ENCODE assay signal across 9 mouse cellular contexts in genomic region chr1:89643445-89644100, GRCm38 (mm10).
DNase-seq lines count a peak whose midpoint lies in the region; ATAC-seq and TF ChIP-seq lines count a peak whose summit lies in the region.
"Had no signal": no experiment of that assay in that cellular context is flagged by ENCODE, and none has a peak within 500 bp of the region (broad histone marks: within the 10 kb centered on the region; RNA-seq: fewer than 3 reads in every experiment).

No protein-coding gene starts in this region.

- H3K9ac ChIP-seq in heart, embryonic 15.5 days, result no peak overlapping the region
- H3K9ac ChIP-seq in stomach, postnatal 0 days (ENCODE audit: low read length), result no peak overlapping the region
- H3K9ac ChIP-seq: hindbrain, embryonic 15.5 days had no signal

- peak; percentile 73 for TF ChIP-seq CTCF in stomach, postnatal 0 days (IDR thresholded peaks at IDR 0.05; ENCODE audit: low read depth)

- no peaks in the 10 kb centered on the region for H3K27me3 ChIP-seq in heart, embryonic 15.5 days
- no peaks in the 10 kb centered on the region for H3K27me3 ChIP-seq in stomach, postnatal 0 days (ENCODE audit: control insufficient read depth, insufficient read depth, low read length)
- H3K27me3 ChIP-seq: hindbrain, embryonic 15.5 days had no signal

- peak; percentile 59 for DNase-seq in cerebellum, adult 8-10 months
- DNase-seq in cerebellum, adult 11 months, result no peak
- peak; percentile 69 for DNase-seq in 3T3-L1 (ENCODE audit: low read depth, low spot score)
- peak; percentile 27 for DNase-seq in c-Kit-negative CD71-positive TER-119-positive erythroid progenitor cells, embryonic 14.5 days (ENCODE audit: low read depth, low spot score)
- peak; percentile 56 to 71 for DNase-seq in layer of hippocampus, postnatal 10 days (ENCODE audit: low spot score in 2 of 2)
- DNase-seq in stomach, postnatal 0 days (ENCODE audit: low spot score), result peak; percentile 53

- H3K36me3 ChIP-seq in heart, embryonic 15.5 days, result no peaks in the 10 kb centered on the region
- H3K36me3 ChIP-seq in stomach, postnatal 0 days (ENCODE audit: control insufficient read depth, insufficient read depth, low read length), result no peaks in the 10 kb centered on the region; the same call in 1 of the 2 replicates
- H3K36me3 ChIP-seq: hindbrain, embryonic 15.5 days had no signal

- 52% methylated on average over 8 of the region's 8 CpGs for WGBS in heart, embryonic 15.5 days
- 49% methylated on average over 8 of the region's 8 CpGs for WGBS in stomach, postnatal 0 days

- peaks cover 7% of the 10 kb centered on the region for H3K4me1 ChIP-seq in heart, embryonic 15.5 days (replicated peaks)
- H3K4me1 ChIP-seq in stomach, postnatal 0 days (replicated peaks; ENCODE audit: control insufficient read depth, insufficient read depth), result no peaks in the 10 kb centered on the region

- no peak for ATAC-seq in heart, embryonic 15.5 days (replicated peaks; ENCODE audit: insufficient number of reproducible peaks, insufficient read depth, low FRiP score, low read depth)
- peak; percentile 54 for ATAC-seq in megakaryocyte progenitor cell, adult 5-6 weeks (replicated peaks; ENCODE audit: poor library complexity)
- peak; percentile 57 for ATAC-seq in stomach, postnatal 0 days (ENCODE audit: low FRiP score, low TSS enrichment)

- no peak overlapping the region for H3K4me3 ChIP-seq in heart, embryonic 15.5 days
- H3K4me3 ChIP-seq in stomach, postnatal 0 days (ENCODE audit: low read depth, low read length), result no peak overlapping the region
- H3K4me3 ChIP-seq: hindbrain, embryonic 15.5 days had no signal

- TF ChIP-seq EP300 in stomach, postnatal 0 days (optimal IDR thresholded peaks at IDR 0.05), result no peak

- H3K27ac ChIP-seq in heart, embryonic 15.5 days, result peak overlapping the region; percentile 22; the same call in 1 of the 2 replicates
- H3K27ac ChIP-seq in stomach, postnatal 0 days (replicated peaks), result no peak overlapping the region
- H3K27ac ChIP-seq: hindbrain, embryonic 15.5 days had no signal

- no peaks in the 10 kb centered on the region for H3K9me3 ChIP-seq in heart, embryonic 15.5 days (replicated peaks)
- no peaks in the 10 kb centered on the region for H3K9me3 ChIP-seq in stomach, postnatal 0 days (ENCODE audit: control insufficient read depth, low read length)
- H3K9me3 ChIP-seq: hindbrain, embryonic 15.5 days had no signal

- peak overlapping the region; percentile 34 for H3K4me2 ChIP-seq in heart, embryonic 15.5 days
- no peak overlapping the region for H3K4me2 ChIP-seq in stomach, postnatal 0 days (replicated peaks; ENCODE audit: low read depth)
- H3K4me2 ChIP-seq: hindbrain, embryonic 15.5 days had no signal
